Mouse (Mus musculus): Measurements from ENCODE around the gene Zc3h10. TPM values are rescaled to one million over a fixed set of nuclear protein-coding genes. Genes with fewer than 3 reads are reported as not detected.

Gene Zc3h10
- total and polyA plus RNA-seq, 2 experiments from 2014 or later: 12.8 to 15.0 TPM

DNA sequence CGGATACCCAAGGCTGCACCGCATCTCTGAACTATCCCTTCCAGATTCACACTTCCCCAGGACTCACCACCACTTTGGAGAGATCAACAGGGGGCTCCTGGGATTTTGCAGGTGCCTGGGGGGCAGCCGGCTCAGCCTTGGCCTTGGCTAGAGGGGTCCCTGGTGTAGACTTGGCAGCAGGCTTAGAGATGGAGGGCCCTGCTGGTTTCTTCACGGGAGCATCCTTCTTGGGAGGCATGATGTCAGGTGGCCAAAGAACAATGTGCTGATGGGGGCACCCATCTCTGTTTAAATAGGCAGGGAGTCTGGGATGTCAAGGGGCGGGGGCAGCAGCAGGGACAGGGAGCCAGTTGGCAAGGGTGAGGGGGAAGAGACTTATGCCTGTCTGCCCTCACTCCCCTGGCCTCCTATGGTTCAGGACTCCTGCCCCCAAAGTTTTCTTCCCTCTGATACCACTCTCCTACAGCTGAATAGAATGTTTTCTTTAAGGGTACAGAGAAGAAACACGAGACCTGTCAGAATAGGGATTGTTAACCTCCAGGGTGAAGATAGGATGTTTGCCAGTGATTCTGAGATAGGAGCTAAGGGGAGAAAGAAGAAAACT is 50.3 kb downstream of the Zc3h10 start:
- Histone ChIP-seq H3K27ac (ENCODE audit: low read depth, low read length) (no peak overlapping the region), H3K36me3 (ENCODE audit: insufficient read depth) (no peaks in the 10 kb centered on the region), H3K4me1 (ENCODE audit: insufficient read depth) (peaks cover 20% of the 10 kb centered on the region), H3K27me3 (ENCODE audit: insufficient read depth, low read length) (no peaks in the 10 kb centered on the region), H3K4me2 (ENCODE audit: low read depth) (peak overlapping the region; percentile 60; the same call in 1 of the 2 replicates), H3K9me3 (ENCODE audit: low read length) (no peaks in the 10 kb centered on the region), H3K9ac (peak overlapping the region; percentile 53; the same call in 1 of the 2 replicates), H3K4me3 (ENCODE audit: low read depth, low read length) (no peak overlapping the region)
- no peak for DNase-seq
- TF ChIP-seq CTCF (IDR thresholded peaks at IDR 0.05; ENCODE audit: low read depth): no peak
- ATAC-seq: no peak
- WGBS: 42% methylated on average over 6 of the region's 6 CpGs

DNA sequence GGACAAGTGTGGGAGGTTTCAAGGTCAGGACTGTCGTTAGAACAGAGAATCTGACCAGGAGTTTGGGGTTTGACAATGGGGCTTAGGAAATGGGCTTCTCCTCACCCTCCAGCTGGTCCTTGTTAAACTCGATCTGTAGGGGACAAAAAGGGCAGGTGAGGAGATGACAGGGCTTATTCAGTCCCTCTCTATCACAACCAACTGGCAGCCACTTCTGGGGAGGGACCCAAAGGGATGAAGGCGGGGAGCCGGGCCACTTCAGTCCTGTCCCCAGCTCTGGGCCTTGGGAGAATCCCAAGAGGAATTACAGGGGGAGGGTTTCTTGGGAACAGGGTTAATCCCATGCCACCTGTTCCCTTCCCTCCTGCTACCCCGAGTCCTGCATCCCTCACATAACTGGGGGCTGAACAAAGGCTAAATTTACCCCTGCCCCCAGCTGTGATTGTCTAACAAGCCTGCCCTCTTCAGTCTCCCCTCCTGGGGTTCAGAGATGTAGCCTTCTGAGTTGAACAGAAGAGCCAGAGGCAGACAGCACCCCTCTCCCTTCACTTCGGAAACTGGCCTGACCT is 51.0 kb downstream of the Zc3h10 start:
- Histone ChIP-seq H3K4me1 (ENCODE audit: insufficient read depth) (peaks cover 20% of the 10 kb centered on the region), H3K4me2 (ENCODE audit: low read depth) (no peak overlapping the region), H3K36me3 (ENCODE audit: insufficient read depth) (0 out of 2 replicates have a peak, but pooled peaks cover 6% of the 10 kb centered on the region), H3K4me3 (ENCODE audit: low read depth, low read length) (no peak overlapping the region), H3K27ac (ENCODE audit: low read depth, low read length) (no peak overlapping the region), H3K9me3 (ENCODE audit: low read length) (no peaks in the 10 kb centered on the region), H3K27me3 (ENCODE audit: insufficient read depth, low read length) (no peaks in the 10 kb centered on the region), H3K9ac (no peak overlapping the region)
- ATAC-seq: no peak
- TF ChIP-seq CTCF (IDR thresholded peaks at IDR 0.05; ENCODE audit: low read depth): no peak
- WGBS: 27% methylated on average over 6 of the region's 6 CpGs
- DNase-seq: no peak

DNA sequence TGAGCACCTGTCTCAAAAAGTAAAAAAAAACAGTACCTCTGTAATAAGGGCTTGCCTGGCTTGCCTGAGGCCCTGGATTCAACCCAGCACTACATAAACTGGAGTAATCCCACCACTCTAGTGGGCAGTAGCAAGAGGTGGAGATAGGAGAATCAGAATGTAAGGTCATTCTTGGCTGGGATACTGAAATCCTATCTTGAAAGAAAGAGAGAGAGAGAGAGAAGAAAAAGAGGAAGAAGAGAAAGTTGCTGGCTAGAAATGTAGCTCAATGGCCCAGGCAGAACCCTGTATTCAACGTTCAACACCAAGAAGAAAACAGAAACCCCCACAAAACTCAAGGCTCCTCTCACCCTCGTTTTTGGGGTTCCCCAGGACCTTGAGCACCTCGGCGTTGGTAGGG is 51.7 kb downstream of the Zc3h10 start:
- Histone ChIP-seq H3K4me1 (ENCODE audit: insufficient read depth) (peaks cover 20% of the 10 kb centered on the region), H3K27me3 (ENCODE audit: insufficient read depth, low read length) (no peaks in the 10 kb centered on the region), H3K9me3 (ENCODE audit: low read length) (no peaks in the 10 kb centered on the region), H3K36me3 (ENCODE audit: insufficient read depth) (peaks cover 12% of the 10 kb centered on the region; the same call in 1 of the 2 replicates), H3K27ac (ENCODE audit: low read depth, low read length) (no peak overlapping the region), H3K4me2 (ENCODE audit: low read depth) (no peak overlapping the region), H3K9ac (peak overlapping the region; percentile 22; the same call in 1 of the 2 replicates), H3K4me3 (ENCODE audit: low read depth, low read length) (no peak overlapping the region)
- no peak for DNase-seq
- ATAC-seq: no peak
- no peak for TF ChIP-seq CTCF (IDR thresholded peaks at IDR 0.05; ENCODE audit: low read depth)
- WGBS: 71% methylated on average over 4 of the region's 4 CpGs

DNA sequence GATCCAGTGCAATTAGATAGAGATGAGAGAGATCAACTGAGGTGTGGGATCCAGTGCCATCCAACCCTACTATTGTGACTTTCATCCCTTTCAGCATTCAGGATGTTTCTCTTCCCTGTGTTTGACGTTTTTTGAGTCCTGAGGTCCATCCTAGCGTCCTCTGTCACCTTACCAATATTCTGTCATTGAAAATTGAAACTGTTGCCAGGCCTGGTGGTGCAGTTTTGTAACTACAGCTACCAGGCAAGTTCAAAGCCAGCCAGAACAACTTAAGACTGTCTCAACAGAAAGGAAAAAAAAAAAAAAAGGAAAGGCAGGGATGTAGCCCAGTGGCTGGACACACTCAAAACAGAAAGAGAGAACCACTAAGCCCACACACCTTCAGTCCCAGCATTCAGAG is 52.3 kb downstream of the Zc3h10 start:
- Histone ChIP-seq H3K36me3 (ENCODE audit: insufficient read depth) (peaks cover 15% of the 10 kb centered on the region), H3K27ac (ENCODE audit: low read depth, low read length) (no peak overlapping the region), H3K4me2 (ENCODE audit: low read depth) (peak overlapping the region; percentile 87; the same call in 1 of the 2 replicates), H3K4me3 (ENCODE audit: low read depth, low read length) (no peak overlapping the region), H3K9me3 (ENCODE audit: low read length) (no peaks in the 10 kb centered on the region), H3K4me1 (ENCODE audit: insufficient read depth) (peaks cover 20% of the 10 kb centered on the region), H3K27me3 (ENCODE audit: insufficient read depth, low read length) (no peaks in the 10 kb centered on the region), H3K9ac (no peak overlapping the region)
- DNase-seq (no peak), ATAC-seq (no peak)
- WGBS: 75% methylated on average over 2 of the region's 2 CpGs
- peak; percentile 38 for TF ChIP-seq CTCF (IDR thresholded peaks at IDR 0.05; ENCODE audit: low read depth)

DNA sequence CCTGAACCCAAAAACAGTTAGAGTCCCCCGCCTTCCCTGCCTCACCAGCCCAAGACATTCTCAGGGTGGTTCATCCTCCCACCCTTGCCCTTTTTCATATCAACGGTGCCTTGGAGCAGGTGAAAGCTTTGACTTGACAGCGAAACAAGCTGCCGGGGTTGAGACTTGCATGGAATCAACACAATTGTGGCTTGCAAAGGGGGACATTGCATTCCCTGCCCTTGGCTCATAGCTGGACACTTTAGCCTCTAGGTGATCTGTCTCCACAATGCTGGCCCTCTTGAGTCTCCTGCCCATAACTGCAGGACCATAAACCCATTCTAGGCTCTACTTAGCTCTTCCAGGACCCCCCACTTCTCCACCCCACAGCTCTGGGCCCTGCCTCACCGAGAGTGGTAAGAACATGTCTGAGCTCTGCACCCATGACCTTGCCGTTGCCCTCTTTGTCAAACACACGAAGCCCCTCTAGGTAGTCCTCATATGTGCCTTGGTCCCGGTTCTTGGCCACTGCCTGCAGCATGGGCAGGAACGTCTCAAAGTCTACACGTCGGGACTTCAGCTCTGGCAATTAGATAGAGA is 52.8 kb downstream of the Zc3h10 start:
- Histone ChIP-seq H3K27me3 (ENCODE audit: insufficient read depth, low read length) (no peaks in the 10 kb centered on the region), H3K4me1 (ENCODE audit: insufficient read depth) (peaks cover 20% of the 10 kb centered on the region), H3K27ac (ENCODE audit: low read depth, low read length) (peak overlapping the region; percentile 90), H3K9ac (peak overlapping the region; percentile 68), H3K36me3 (ENCODE audit: insufficient read depth) (peaks cover 20% of the 10 kb centered on the region), H3K9me3 (ENCODE audit: low read length) (no peaks in the 10 kb centered on the region), H3K4me2 (ENCODE audit: low read depth) (peak overlapping the region; percentile 87), H3K4me3 (ENCODE audit: low read depth, low read length) (peak overlapping the region; percentile 61)
- no peak for DNase-seq
- WGBS: 52% methylated on average over 11 of the region's 11 CpGs
- ATAC-seq: no peak
- no peak for TF ChIP-seq CTCF (IDR thresholded peaks at IDR 0.05; ENCODE audit: low read depth)

DNA sequence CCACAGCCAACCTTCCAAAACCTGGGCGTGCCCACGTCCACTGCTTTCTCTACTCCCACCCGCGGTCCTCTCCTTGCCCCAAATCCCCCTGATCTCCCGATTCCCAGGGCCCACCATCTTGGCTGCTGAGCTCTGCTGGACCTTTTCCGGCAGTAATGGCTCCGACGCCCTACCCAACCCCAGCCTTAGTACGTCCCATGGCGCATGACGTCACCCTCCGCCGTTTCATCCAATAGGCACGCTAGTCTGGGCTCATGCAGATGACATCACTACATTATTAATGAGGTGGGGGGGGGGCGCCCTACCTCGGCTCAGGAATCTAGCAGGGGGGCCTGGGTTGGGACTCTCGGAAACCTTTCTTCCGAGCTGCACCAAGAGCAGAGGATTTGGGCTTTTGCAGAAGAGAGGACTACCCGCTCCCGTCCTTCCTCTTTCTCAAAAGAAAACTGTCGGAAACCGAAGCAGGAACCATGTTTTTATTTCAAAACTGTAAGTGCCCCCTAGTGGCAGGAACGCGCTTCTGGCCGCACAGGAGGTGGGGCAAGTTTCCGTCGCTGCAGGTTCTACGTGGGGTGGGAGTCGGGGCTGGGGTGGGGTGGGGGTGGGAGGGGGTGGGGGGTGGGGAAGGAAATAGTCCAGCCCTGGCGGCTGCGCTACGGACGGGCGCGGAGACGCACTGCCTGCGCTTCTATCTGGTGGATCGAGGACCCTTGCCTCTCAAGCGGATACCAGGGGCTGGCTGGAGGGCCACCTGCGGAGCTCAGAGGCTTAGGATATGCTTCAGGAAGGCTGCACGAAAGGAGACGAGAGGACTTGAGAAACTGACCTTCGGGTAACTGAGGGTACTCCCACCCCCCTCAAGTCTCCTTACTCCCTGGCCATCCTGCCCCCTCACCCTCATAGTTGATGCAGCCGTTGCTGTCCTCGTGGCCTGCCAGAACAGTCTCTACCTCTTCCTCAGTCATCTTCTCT is 53.6 kb downstream of the Zc3h10 start, which contains the start of gene Myl6:
Gene Myl6 (minus strand): TSS at position 451 of the 972 bp plus-strand sequence.
- Histone ChIP-seq H3K4me3 (ENCODE audit: low read depth, low read length) (peak within 1 kb of the TSS; percentile 61), H3K36me3 (ENCODE audit: insufficient read depth) (peaks cover 27% of the 10 kb centered on the region), H3K27me3 (ENCODE audit: insufficient read depth, low read length) (no peaks in the 10 kb centered on the region), H3K27ac (ENCODE audit: low read depth, low read length) (peak within 1 kb of the TSS; percentile 90), H3K9me3 (ENCODE audit: low read length) (no peaks in the 10 kb centered on the region), H3K4me2 (ENCODE audit: low read depth) (peak within 1 kb of the TSS; percentile 87), H3K4me1 (ENCODE audit: insufficient read depth) (peaks cover 20% of the 10 kb centered on the region), H3K9ac (peak within 1 kb of the TSS; percentile 68)
- ATAC-seq (peak; percentile 96), DNase-seq (peak; percentile 98)
- peak; percentile 83 for TF ChIP-seq CTCF (IDR thresholded peaks at IDR 0.05; ENCODE audit: low read depth)
- under 1% methylated on average over 44 of the region's 45 CpGs for WGBS
